Mouse (Mus musculus) embryonic facial prominence, embryonic 13.5 days (tissue): Measurements from ENCODE around the gene Eipr1. TPM values are rescaled to one million over a fixed set of nuclear protein-coding genes. Genes with fewer than 3 reads are reported as not detected.

Experiments
- ATAC-seq: fragments of 200-750 bp; cut with Nextera tagmentation; 2 replicates; pipeline ENCODE4 v1.8.0; 2017; ENCODE audit warnings: low read depth; ENCODE audit not compliant: insufficient number of reproducible peaks, insufficient read depth, low FRiP score, low TSS enrichment
- H3K27ac ChIP-seq: fragments of 300-500 bp; sonication (generic); 2 replicates; pipeline ENCODE4 v1.5.1; 2015; ENCODE audit warnings: moderate library complexity, mild to moderate bottlenecking, inconsistent platforms
- H3K27me3 ChIP-seq: fragments of 300-500 bp; sonication (generic); 2 replicates; pipeline ENCODE4 v1.6.1; 2015; ENCODE audit warnings: mild to moderate bottlenecking, inconsistent platforms
- H3K36me3 ChIP-seq: fragments of 300-500 bp; sonication (generic); 2 replicates; pipeline ENCODE4 v1.6.1; 2015; ENCODE audit warnings: mild to moderate bottlenecking, inconsistent platforms
- H3K4me1 ChIP-seq: fragments of 300-500 bp; sonication (generic); 2 replicates; pipeline ENCODE4 v1.6.1; 2015; ENCODE audit warnings: inconsistent platforms
- H3K4me2 ChIP-seq: fragments of 300-500 bp; sonication (generic); 2 replicates; pipeline ENCODE4 v1.6.1; 2015; ENCODE audit warnings: moderate library complexity, mild to moderate bottlenecking, inconsistent platforms
- H3K4me3 ChIP-seq: fragments of 300-500 bp; sonication (generic); 2 replicates; pipeline ENCODE4 v1.5.1; 2015; ENCODE audit warnings: mild to moderate bottlenecking, inconsistent platforms
- H3K9ac ChIP-seq: fragments of 300-500 bp; sonication (generic); 2 replicates; pipeline ENCODE4 v1.6.1; 2015; ENCODE audit warnings: mild to moderate bottlenecking, inconsistent platforms
- H3K9me3 ChIP-seq: fragments of 300-500 bp; sonication (generic); 2 replicates; pipeline ENCODE4 v1.6.1; 2016; ENCODE audit warnings: inconsistent platforms
- WGBS: fragments of 180-500 bp; shearing (Covaris S2); methylation state at CpG from one replicate; pipeline ENCODE4 v1.1.7; 2015; ENCODE audit warnings: mixed read lengths; 5-methylcytosine and 5-hydroxymethylcytosine counted together
- polyA plus RNA-seq: library from polyadenylated mRNA; unstranded; fragments of >200 nt; fragmentation: Nextera tagmentation; extraction: Ambion mirVana; gene quantifications from 2 replicates; pipeline ENCODE4 v1.2.1, GENCODE M21; 2015

Eipr1 gene
- polyA plus RNA-seq, 1 experiment from 2014 or later = 35.0 TPM

DNA sequence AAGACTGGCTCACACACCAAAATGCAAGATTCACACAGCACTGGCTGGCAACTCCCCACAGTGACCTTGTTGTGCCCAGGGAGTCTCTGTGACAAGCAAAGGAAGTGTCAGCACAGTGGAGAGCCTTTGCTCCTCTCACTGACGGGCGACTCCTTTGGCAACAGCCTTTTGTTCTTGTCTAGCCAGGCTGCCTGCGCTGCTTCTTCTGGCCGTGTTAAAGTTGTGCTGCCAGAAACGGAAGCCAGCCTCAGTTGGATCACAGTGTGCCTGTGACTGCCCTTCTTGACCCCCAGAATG lies 108.6 kb downstream of the Eipr1 start:
- Histone ChIP-seq H3K4me3 (no peak overlapping the region), H3K27ac (no peak overlapping the region), H3K36me3 (peaks cover 8% of the 10 kb centered on the region), H3K4me2 (no peak overlapping the region), H3K27me3 (no peaks in the 10 kb centered on the region), H3K9ac (no peak overlapping the region), H3K4me1 (no peaks in the 10 kb centered on the region), H3K9me3 (no peaks in the 10 kb centered on the region)
- WGBS = 48% methylated on average over 5 of the region's 5 CpGs
- ATAC-seq = no peak

DNA sequence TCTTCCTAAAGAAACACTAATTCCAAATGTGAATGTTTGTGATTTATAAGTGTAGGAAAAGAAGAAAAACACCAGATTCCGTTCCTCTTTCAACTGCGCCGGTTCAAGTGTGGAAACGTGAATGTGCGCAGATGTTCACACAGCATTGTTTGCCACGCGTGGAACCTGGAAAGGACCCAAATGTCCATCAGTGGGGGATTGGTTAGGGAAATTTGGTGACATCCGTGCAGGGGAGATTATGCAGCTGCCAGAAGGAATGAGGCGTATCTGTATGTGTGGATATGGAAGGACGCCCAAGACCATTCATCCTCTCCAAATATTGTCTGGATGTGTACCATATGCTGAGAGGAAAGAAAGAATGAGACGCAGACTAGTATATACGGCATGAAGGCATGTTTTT lies 111.7 kb downstream of the Eipr1 start:
- Histone ChIP-seq H3K4me1 (no peaks in the 10 kb centered on the region), H3K9me3 (no peaks in the 10 kb centered on the region), H3K36me3 (peaks cover 22% of the 10 kb centered on the region), H3K4me2 (no peak overlapping the region), H3K4me3 (no peak overlapping the region), H3K9ac (no peak overlapping the region), H3K27ac (no peak overlapping the region), H3K27me3 (no peaks in the 10 kb centered on the region)
- ATAC-seq = no peak
- 82% methylated on average over 12 of the region's 12 CpGs for WGBS

DNA sequence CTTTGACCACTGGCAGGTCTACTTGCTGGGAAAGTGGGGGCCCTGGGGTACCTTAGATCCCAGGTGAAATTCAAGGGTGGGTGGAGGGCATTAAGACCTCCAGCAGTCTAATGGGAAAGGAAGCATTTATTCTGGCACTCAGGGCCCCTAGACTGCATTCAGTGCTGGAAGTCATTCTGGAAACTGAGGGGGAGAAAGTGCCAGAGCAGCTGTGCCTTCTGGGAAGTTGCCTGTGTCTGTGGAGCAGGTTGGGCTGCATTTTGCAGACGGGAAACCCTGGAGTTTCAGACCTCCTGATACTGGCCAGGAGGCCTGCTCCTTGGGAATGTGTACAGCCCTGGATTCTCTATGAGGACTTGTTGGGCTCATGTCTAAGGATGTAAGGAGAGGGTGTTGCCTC lies 114.5 kb downstream of the Eipr1 start:
- H3K9ac ChIP-seq = no peak overlapping the region
- H3K27ac ChIP-seq = no peak overlapping the region
- ATAC-seq = no peak
- H3K4me2 ChIP-seq = no peak overlapping the region
- H3K36me3 ChIP-seq = peaks cover 28% of the 10 kb centered on the region
- no peaks in the 10 kb centered on the region for H3K4me1 ChIP-seq
- H3K27me3 ChIP-seq = no peaks in the 10 kb centered on the region
- H3K9me3 ChIP-seq = no peaks in the 10 kb centered on the region
- no peak overlapping the region for H3K4me3 ChIP-seq
- 75% methylated on average over 1 of the region's 1 CpGs for WGBS

- Histone ChIP-seq H3K4me2 (no peak overlapping the region), H3K36me3 (peaks cover 28% of the 10 kb centered on the region), H3K27ac (no peak overlapping the region), H3K27me3 (no peaks in the 10 kb centered on the region), H3K4me3 (no peak overlapping the region), H3K4me1 (no peaks in the 10 kb centered on the region), H3K9ac (no peak overlapping the region), H3K9me3 (no peaks in the 10 kb centered on the region)
- WGBS = 94% methylated on average over 4 of the region's 4 CpGs
- ATAC-seq = no peak
These were observed 117.2 kb downstream of the Eipr1 start for GRCm38 (mm10) chr12:28868794-28869193.

DNA sequence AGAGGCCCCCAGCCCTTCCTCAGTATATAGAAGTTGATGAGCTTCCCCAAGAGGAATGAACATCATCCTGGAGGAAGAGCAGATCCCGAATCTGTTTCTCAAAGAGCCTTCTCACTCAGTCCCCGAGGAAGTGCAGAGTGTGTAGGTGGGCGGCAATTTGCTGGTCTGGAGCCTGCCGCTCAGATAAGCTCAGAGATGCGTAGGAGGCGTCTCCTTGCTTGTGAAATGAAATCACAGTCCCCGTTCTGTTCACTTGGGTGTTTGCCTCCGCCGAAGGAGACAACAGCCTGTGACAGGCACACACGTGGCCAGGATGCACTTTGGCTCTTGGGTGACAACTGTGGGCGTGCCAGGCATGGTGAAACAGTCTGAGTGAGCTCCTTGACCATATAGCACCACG lies 120.7 kb downstream of the Eipr1 start:
- no peak for ATAC-seq
- H3K9ac ChIP-seq = no peak overlapping the region
- H3K4me1 ChIP-seq = 0 out of 2 replicates have a peak, but pooled peaks cover 4% of the 10 kb centered on the region
- WGBS = 85% methylated on average over 12 of the region's 12 CpGs
- H3K4me2 ChIP-seq = no peak overlapping the region
- no peaks in the 10 kb centered on the region for H3K27me3 ChIP-seq
- H3K36me3 ChIP-seq = peaks cover 6% of the 10 kb centered on the region; the same call in 1 of the 2 replicates
- no peak overlapping the region for H3K27ac ChIP-seq
- no peaks in the 10 kb centered on the region for H3K9me3 ChIP-seq
- H3K4me3 ChIP-seq = no peak overlapping the region

GRCm38 (mm10) chr12:28874781-28875251 lies 123.2 kb downstream of the Eipr1 start:
- Histone ChIP-seq H3K27ac (no peak overlapping the region), H3K9ac (no peak overlapping the region), H3K4me2 (no peak overlapping the region), H3K36me3 (no peaks in the 10 kb centered on the region), H3K4me1 (0 out of 2 replicates have a peak, but pooled peaks cover 4% of the 10 kb centered on the region), H3K4me3 (no peak overlapping the region), H3K9me3 (no peaks in the 10 kb centered on the region), H3K27me3 (no peaks in the 10 kb centered on the region)
- ATAC-seq = no peak
- 73% methylated on average over 8 of the region's 8 CpGs for WGBS

- no peak overlapping the region for H3K4me2 ChIP-seq
- ATAC-seq = no peak
- H3K9me3 ChIP-seq = no peaks in the 10 kb centered on the region
- H3K9ac ChIP-seq = no peak overlapping the region
- H3K4me3 ChIP-seq = no peak overlapping the region
- WGBS = 80% methylated on average over 8 of the region's 8 CpGs
- no peaks in the 10 kb centered on the region for H3K27me3 ChIP-seq
- H3K27ac ChIP-seq = no peak overlapping the region
- no peaks in the 10 kb centered on the region for H3K36me3 ChIP-seq
- H3K4me1 ChIP-seq = 0 out of 2 replicates have a peak, but pooled peaks cover 4% of the 10 kb centered on the region
These were observed 123.9 kb downstream of the Eipr1 start for GRCm38 (mm10) chr12:28875471-28875870.

DNA sequence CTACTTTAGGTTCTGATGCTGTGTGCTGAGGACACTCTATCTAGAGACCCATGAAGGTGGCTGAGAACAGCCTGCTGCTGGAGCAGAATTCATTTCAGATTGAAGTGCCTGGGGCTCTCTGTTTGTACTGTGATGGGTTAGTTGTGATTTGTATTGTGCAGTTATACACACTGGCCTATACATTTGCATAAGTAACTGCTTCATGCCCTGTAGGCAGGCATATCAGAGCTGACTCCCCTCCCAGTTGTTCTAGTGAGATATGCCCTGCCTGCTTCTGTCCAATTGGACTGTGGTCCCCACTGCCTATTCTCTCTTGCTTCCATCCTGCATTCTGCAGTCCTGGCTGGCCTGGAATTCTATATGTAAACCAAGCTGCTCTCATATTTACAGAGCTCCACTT lies 128.9 kb downstream of the Eipr1 start:
- H3K27me3 ChIP-seq = no peaks in the 10 kb centered on the region
- no peaks in the 10 kb centered on the region for H3K9me3 ChIP-seq
- ATAC-seq = no peak
- no peak overlapping the region for H3K4me3 ChIP-seq
- no peak overlapping the region for H3K4me2 ChIP-seq
- H3K27ac ChIP-seq = no peak overlapping the region
- H3K36me3 ChIP-seq = no peaks in the 10 kb centered on the region
- H3K9ac ChIP-seq = no peak overlapping the region
- no peaks in the 10 kb centered on the region for H3K4me1 ChIP-seq

GRCm38 (mm10) chr12:28887712-28888111 lies 136.1 kb downstream of the Eipr1 start:
- H3K4me1 ChIP-seq = no peaks in the 10 kb centered on the region
- no peaks in the 10 kb centered on the region for H3K9me3 ChIP-seq
- H3K9ac ChIP-seq = no peak overlapping the region
- ATAC-seq = no peak
- no peaks in the 10 kb centered on the region for H3K36me3 ChIP-seq
- no peak overlapping the region for H3K27ac ChIP-seq
- H3K4me3 ChIP-seq = no peak overlapping the region
- H3K27me3 ChIP-seq = peaks cover 8% of the 10 kb centered on the region
- 80% methylated on average over 6 of the region's 6 CpGs for WGBS
- H3K4me2 ChIP-seq = no peak overlapping the region

- no peak overlapping the region for H3K4me3 ChIP-seq
- H3K27ac ChIP-seq = no peak overlapping the region
- no peaks in the 10 kb centered on the region for H3K4me1 ChIP-seq
- WGBS = 35% methylated on average over 7 of the region's 7 CpGs
- no peak overlapping the region for H3K9ac ChIP-seq
- H3K9me3 ChIP-seq = no peaks in the 10 kb centered on the region
- no peaks in the 10 kb centered on the region for H3K36me3 ChIP-seq
- ATAC-seq = no peak
- H3K27me3 ChIP-seq = peaks cover 8% of the 10 kb centered on the region
- H3K4me2 ChIP-seq = no peak overlapping the region
These were observed 137.6 kb downstream of the Eipr1 start for GRCm38 (mm10) chr12:28889068-28889674.

DNA sequence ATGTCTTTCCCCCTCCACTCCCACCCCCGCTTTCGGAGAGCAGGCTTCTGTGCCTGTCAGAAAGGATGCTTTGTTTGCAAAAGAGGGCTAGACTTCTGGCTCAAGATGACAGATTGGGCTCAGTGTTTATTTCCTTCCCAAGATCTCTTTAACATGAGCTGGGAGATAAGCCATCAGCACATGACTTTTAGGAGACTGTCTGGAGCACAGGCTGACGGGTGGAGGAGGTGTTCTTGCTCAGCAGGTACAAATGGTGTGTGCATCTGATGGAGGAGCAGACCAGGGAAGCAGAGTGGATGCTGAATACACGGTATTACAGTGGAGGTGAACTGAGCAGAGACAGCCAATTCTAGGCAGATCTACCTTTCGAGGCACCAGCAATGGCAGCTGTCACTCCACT lies 139.9 kb downstream of the Eipr1 start:
- Histone ChIP-seq H3K4me1 (no peaks in the 10 kb centered on the region), H3K27ac (no peak overlapping the region), H3K9me3 (no peaks in the 10 kb centered on the region), H3K9ac (no peak overlapping the region), H3K36me3 (no peaks in the 10 kb centered on the region), H3K27me3 (peaks cover under 1% of the 10 kb centered on the region; the same call in 1 of the 2 replicates), H3K4me2 (no peak overlapping the region), H3K4me3 (no peak overlapping the region)
- ATAC-seq = no peak
- 54% methylated on average over 5 of the region's 5 CpGs for WGBS

DNA sequence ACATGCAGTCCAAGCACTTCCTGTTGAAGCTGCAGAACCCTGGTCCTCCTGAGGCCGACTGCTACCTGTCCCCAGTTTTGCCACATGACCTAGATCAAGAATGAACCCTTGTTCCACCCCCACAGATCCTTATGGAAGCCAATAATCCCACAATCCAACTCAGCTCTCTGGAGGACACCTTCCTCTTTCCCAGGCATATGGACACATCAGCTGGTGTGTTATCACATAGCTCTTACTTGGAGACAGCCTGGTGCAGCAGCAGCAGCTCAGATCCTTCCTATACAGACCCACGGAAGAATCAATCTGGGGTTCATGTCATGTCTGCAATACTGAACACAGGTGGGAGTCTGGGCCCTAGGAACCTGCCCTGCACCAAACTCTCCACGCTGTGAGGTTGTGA lies 145.0 kb downstream of the Eipr1 start:
- Histone ChIP-seq H3K9ac (no peak overlapping the region), H3K4me3 (no peak overlapping the region), H3K4me2 (no peak overlapping the region), H3K27me3 (no peaks in the 10 kb centered on the region), H3K4me1 (no peaks in the 10 kb centered on the region), H3K27ac (no peak overlapping the region), H3K36me3 (no peaks in the 10 kb centered on the region), H3K9me3 (no peaks in the 10 kb centered on the region)
- ATAC-seq = no peak
- 85% methylated on average over 3 of the region's 3 CpGs for WGBS
